ENCODE assay signal across 9 mouse cellular contexts in genomic region chr10:74935016-74935415, GRCm38 (mm10). TPM values are rescaled to one million over a fixed set of nuclear protein-coding genes. Genes with fewer than 3 reads are reported as not detected.
A peak's percentile ranks its signal among the peaks of the same experiment; 100 is the strongest.
DNase-seq lines count a peak whose midpoint lies in the region; ATAC-seq and TF ChIP-seq lines count a peak whose summit lies in the region.
"Had no signal": no experiment of that assay in that cellular context is flagged by ENCODE, and none has a peak within 500 bp of the region (broad histone marks: within the 10 kb centered on the region; RNA-seq: fewer than 3 reads in every experiment).

No protein-coding gene starts in this region.

- no peaks in the 10 kb centered on the region for H3K36me3 ChIP-seq in intestine, embryonic 14.5 days (ENCODE audit: control insufficient read depth, insufficient read depth, low read length)
- H3K36me3 ChIP-seq in intestine, embryonic 15.5 days = no peaks in the 10 kb centered on the region
- no peaks in the 10 kb centered on the region for H3K36me3 ChIP-seq in ES-E14 (ENCODE audit: control insufficient read depth, insufficient read depth, low read length, poor library complexity, severe bottlenecking)
- H3K36me3 ChIP-seq: neural tube, embryonic 13.5 days had no signal

- no peaks in the 10 kb centered on the region for H3K9me3 ChIP-seq in intestine, embryonic 14.5 days (ENCODE audit: control insufficient read depth, low read length)
- no peaks in the 10 kb centered on the region for H3K9me3 ChIP-seq in intestine, embryonic 15.5 days
- H3K9me3 ChIP-seq in ES-E14 (ENCODE audit: control insufficient read depth, insufficient read depth, low read depth, low read length) = no peaks in the 10 kb centered on the region
- H3K9me3 ChIP-seq: neural tube, embryonic 13.5 days had no signal

- no peak for ATAC-seq in intestine, embryonic 14.5 days (replicated peaks; ENCODE audit: low FRiP score, low TSS enrichment, low read depth)
- ATAC-seq in intestine, embryonic 15.5 days = no peak

- no peak overlapping the region for H3K4me2 ChIP-seq in intestine, embryonic 14.5 days (ENCODE audit: low read length)
- no peak overlapping the region for H3K4me2 ChIP-seq in intestine, embryonic 15.5 days (replicated peaks)
- H3K4me2 ChIP-seq: neural tube, embryonic 13.5 days had no signal

- WGBS in intestine, embryonic 14.5 days = 26% methylated on average over 6 of the region's 6 CpGs
- WGBS in intestine, embryonic 15.5 days = 25% methylated on average over 6 of the region's 6 CpGs

- H3K4me3 ChIP-seq in intestine, embryonic 14.5 days (ENCODE audit: low read depth, low read length) = no peak overlapping the region
- no peak overlapping the region for H3K4me3 ChIP-seq in intestine, embryonic 15.5 days (replicated peaks)
- no peak overlapping the region for H3K4me3 ChIP-seq in ES-E14 (ENCODE audit: insufficient read depth in 1 of 2, low read depth in 1 of 2, low read length in 2 of 2, poor library complexity in 1 of 2, severe bottlenecking in 1 of 2)
- H3K4me3 ChIP-seq: neural tube, embryonic 13.5 days had no signal

- no peaks in the 10 kb centered on the region for H3K4me1 ChIP-seq in intestine, embryonic 14.5 days (replicated peaks; ENCODE audit: control insufficient read depth, insufficient read depth, low read length)
- H3K4me1 ChIP-seq in intestine, embryonic 15.5 days (replicated peaks) = no peaks in the 10 kb centered on the region
- no peaks in the 10 kb centered on the region for H3K4me1 ChIP-seq in ES-E14 (ENCODE audit: control insufficient read depth in 2 of 2, insufficient read depth in 2 of 2, low read length in 2 of 2, poor library complexity in 1 of 2)
- H3K4me1 ChIP-seq: neural tube, embryonic 13.5 days had no signal

- H3K27me3 ChIP-seq in intestine, embryonic 14.5 days (replicated peaks; ENCODE audit: control insufficient read depth, insufficient read depth, low read length) = no peaks in the 10 kb centered on the region
- no peaks in the 10 kb centered on the region for H3K27me3 ChIP-seq in intestine, embryonic 15.5 days (replicated peaks)
- H3K27me3 ChIP-seq: neural tube, embryonic 13.5 days had no signal

- in situ Hi-C loops in ES-E14 (cut with MboI; ENCODE audit: low sequenced_read_pairs in 2 of 2, unreplicated experiment in 2 of 2) = loop anchor here (5.0 to 25.0 kb wide), 2 partner anchors 217 to 227 kb away; no protein-coding TSS in a partner anchor

- peak; percentile 64 for DNase-seq in intestine, embryonic 14.5 days (ENCODE audit: low spot score)
- DNase-seq in A20 (ENCODE audit: low read depth, low spot score) (peak; percentile 64), ES-E14 (ENCODE audit: low read depth, low spot score) (no peak)
- peak; percentile 22 for DNase-seq in kidney, postnatal 14 days
- DNase-seq in thymus, adult 18-20 months = no peak
- DNase-seq in adrenal gland, adult 2 months = no peak
- DNase-seq in left cerebral cortex, postnatal 25 days (ENCODE audit: low spot score in 2 of 2) = no peak

- intact Hi-C loops in left cerebral cortex, postnatal 25 days (cut with DNase I) = loop anchor here (5.0 kb wide), 1 partner anchor 217 kb away; no protein-coding TSS in a partner anchor

- H3K27ac ChIP-seq in intestine, embryonic 14.5 days (ENCODE audit: low read depth) = no peak overlapping the region
- no peak overlapping the region for H3K27ac ChIP-seq in intestine, embryonic 15.5 days
- H3K27ac ChIP-seq in ES-E14 (ENCODE audit: insufficient read depth, low read depth, low read length, poor library complexity, severe bottlenecking) = no peak overlapping the region
- H3K27ac ChIP-seq: neural tube, embryonic 13.5 days had no signal

- no peak overlapping the region for H3K9ac ChIP-seq in intestine, embryonic 14.5 days (ENCODE audit: low read length)
- no peak overlapping the region for H3K9ac ChIP-seq in intestine, embryonic 15.5 days
- no peak overlapping the region for H3K9ac ChIP-seq in ES-E14 (ENCODE audit: insufficient read depth, low read depth, low read length, poor library complexity, severe bottlenecking)
- H3K9ac ChIP-seq: neural tube, embryonic 13.5 days had no signal

TF ChIP-seq in ES-E14, 5 proteins besides CTCF, POLR2A, EP300 and RAD21:
- TF ChIP-seq HCFC1 (IDR thresholded peaks at IDR 0.05; ENCODE audit: borderline replicate concordance, insufficient read depth, low read length) (no peak), MAFK (IDR thresholded peaks at IDR 0.05; ENCODE audit: insufficient read depth, low read depth, low read length) (no peak), ZNF384 (IDR thresholded peaks at IDR 0.05; ENCODE audit: low read depth, low read length) (no peak), CHD2 (IDR thresholded peaks at IDR 0.05; ENCODE audit: low read depth, low read length) (no peak), ZC3H11A (IDR thresholded peaks at IDR 0.05; ENCODE audit: borderline replicate concordance, low read depth, low read length) (peak; percentile 46; the same call in 1 of the 2 replicates)

RNA-seq across cellular contexts. Expression of gene Gnaz, which starts 32.0 kb away (rescaled TPM):
- 3.9 and 4.6 TPM in 2 replicates for polyA plus RNA-seq in intestine, embryonic 14.5 days (2014; fragmentation: Nextera tagmentation; extraction: Ambion mirVana)
- 3.5 and 3.6 TPM in 2 replicates for polyA plus RNA-seq in intestine, embryonic 15.5 days (2015; fragmentation: Nextera tagmentation; extraction: Ambion mirVana)
- 5.9 and 7.8 TPM in 2 replicates for total RNA-seq in ES-E14 (2012; rRNA removed)
- total RNA-seq in adrenal gland, adult 2 months (2021) = 1 to 10 TPM; 2.3 to 8.2 TPM
- 2.4 and 7.4 TPM in 2 replicates for polyA plus RNA-seq in adrenal gland, adult 2 months (2012; rRNA removed)
- total RNA-seq in left cerebral cortex, postnatal 25 days (2021) = 100 to 1,000 TPM; 124 to 133 TPM

Comparison
In these comparisons a context has a peak if more than half of its experiments do, and no peak if none do; other contexts are left out.
1. DNase-seq: peak in intestine, embryonic 14.5 days (single experiment), A20 (single experiment) and kidney, postnatal 14 days (single experiment); none in ES-E14 (single experiment), thymus, adult 18-20 months (0 of 2), adrenal gland, adult 2 months (single experiment) and left cerebral cortex, postnatal 25 days (0 of 2).
2. RNA of gene Gnaz, which starts 32.0 kb away (total RNA-seq): 124 to 133 TPM in left cerebral cortex, postnatal 25 days; 2.3 to 8.2 TPM in adrenal gland, adult 2 months and 5.9 to 7.8 TPM in ES-E14; every median in the first group is over 10 times any median in the second.